Mouse (Mus musculus) thymus, postnatal 0 days (tissue): Measurements from ENCODE around the gene Cep78. TPM values are rescaled to one million over a fixed set of nuclear protein-coding genes. Genes with fewer than 3 reads are reported as not detected.

Source experiments
- DNase-seq: peaks from one replicate; pipeline ENCODE4 v3.0.0-alpha.2; 2015; ENCODE audit warnings: low spot score
- polyA plus RNA-seq: library from polyadenylated mRNA; unstranded; fragments of >200 nt; fragmentation: Nextera tagmentation; extraction: Ambion mirVana; gene quantifications from 2 replicates; pipeline ENCODE4 v1.2.1, GENCODE M21; 2015

Cep78 gene
- polyA plus RNA-seq, 1 experiment from 2014 or later: 15.4 TPM

- DNase-seq: no peak
Observed at GRCm38 (mm10) chr19:15973365-15973764, 11.4 kb downstream of the Cep78 start.

DNA sequence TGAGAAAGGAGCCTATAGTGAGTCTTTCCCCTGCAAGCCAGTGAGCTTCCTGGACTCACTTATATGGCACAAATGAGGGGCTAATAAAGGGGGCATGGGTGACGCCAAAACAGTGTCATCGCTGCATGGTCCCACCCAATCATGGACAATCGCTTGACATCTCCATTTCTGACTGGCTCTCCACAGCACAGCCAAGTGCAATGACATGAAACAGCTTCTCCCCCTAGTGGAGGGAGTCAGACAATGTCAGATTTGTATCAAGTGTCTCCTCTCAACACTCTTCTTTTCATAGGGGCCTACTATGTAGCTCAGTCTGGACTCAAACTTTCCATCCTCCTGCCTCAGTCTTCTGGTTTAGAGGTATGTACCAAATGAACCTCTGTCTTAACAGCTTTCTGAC is 19.7 kb downstream of the Cep78 start:
- DNase-seq: peak; percentile 56

GRCm38 (mm10) chr19:15964533-15964932 is 20.3 kb downstream of the Cep78 start:
- DNase-seq: no peak

- no peak for DNase-seq
Observed at GRCm38 (mm10) chr19:15963011-15963695, 21.6 kb downstream of the Cep78 start.

DNA sequence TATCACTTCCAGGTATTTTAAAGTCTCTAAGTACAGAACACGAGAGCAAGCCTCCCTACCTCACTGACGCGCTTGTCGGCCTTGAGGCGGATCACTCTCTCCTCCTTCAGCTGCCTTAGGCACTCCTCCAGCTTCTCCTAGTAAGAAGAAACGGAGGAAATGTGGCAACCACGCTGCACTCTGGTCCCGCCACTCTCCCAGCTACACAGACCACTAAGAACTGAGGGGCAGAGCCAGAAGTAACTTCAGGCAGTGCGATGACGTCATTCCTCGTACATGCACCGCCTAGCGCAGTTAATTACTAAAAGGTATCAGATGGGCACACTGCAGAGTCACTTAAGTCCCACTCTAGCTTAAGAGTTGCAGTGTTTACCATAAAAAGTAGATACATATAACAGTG is 22.5 kb downstream of the Cep78 start:
- DNase-seq: no peak

GRCm38 (mm10) chr19:15950225-15950624 is 34.6 kb downstream of the Cep78 start:
- DNase-seq: no peak

- DNase-seq: no peak
Observed at GRCm38 (mm10) chr19:15948867-15949266, 35.9 kb downstream of the Cep78 start.

DNA sequence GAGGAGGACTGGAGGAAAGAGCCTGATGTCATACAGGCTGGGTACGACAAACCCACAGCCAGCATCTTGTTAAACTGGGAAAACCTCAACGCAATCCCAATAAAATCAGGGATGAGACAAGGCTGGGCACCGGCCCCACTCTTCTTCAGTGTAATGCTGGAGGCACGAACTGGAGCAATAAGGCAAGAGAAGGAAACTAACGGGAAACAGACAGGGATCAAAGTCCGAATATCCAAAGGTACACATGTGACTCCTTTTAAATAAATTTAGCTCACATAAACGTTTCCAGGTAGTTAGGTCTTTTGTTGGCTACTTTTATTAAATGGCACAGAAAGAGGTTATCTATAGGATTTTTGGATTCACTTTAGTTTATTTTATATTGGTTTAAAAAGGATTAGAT is 36.4 kb downstream of the Cep78 start:
- no peak for DNase-seq

GRCm38 (mm10) chr19:15947237-15947636 is 37.6 kb downstream of the Cep78 start, which contains the start of gene Psat1:
TSS of gene Psat1 (minus strand) at chr19:15947337.
- no peak for DNase-seq

GRCm38 (mm10) chr19:15946663-15947062 is 38.1 kb downstream of the Cep78 start:
- no peak for DNase-seq

- no peak for DNase-seq
Observed at GRCm38 (mm10) chr19:15943117-15943423, 41.7 kb downstream of the Cep78 start.

- DNase-seq: no peak
Observed at GRCm38 (mm10) chr19:15942421-15943116, 42.2 kb downstream of the Cep78 start.

DNA sequence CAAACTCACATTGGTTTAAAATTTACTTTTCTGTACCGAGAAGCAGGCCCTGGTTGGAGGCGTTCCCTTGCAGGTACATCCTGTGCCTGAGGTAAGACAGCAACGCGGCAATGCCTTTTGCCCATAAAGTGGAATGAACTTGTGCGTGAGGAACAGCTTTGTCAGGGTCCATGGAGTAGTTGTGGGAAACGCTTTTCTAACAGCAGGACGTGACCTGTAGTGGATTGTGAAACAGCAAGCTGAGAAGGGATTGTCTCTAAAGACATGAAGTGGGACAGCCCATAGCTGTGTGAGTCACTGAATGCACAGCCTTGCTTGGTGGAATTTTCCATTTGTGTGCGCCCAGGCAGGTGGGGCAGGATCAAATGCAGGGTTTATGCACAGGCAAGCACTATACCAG is 43.4 kb downstream of the Cep78 start:
- DNase-seq: no peak

DNA sequence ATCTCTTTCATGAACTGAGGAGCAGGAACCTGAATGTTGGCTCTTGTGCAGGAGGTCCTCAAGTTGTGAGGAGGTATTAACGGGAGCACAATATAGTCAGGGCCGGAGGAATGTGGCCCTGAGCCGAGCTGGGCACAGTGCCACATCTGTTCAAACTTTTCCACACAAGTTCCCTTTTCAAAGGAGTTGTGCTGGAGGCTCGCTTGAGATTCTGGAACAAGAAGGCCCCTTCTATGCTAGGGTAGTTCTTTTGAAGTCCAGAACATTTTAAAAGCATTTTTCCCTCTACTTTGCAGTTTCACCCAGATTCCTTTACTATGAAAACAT is 59.1 kb downstream of the Cep78 start:
- DNase-seq: no peak

DNA sequence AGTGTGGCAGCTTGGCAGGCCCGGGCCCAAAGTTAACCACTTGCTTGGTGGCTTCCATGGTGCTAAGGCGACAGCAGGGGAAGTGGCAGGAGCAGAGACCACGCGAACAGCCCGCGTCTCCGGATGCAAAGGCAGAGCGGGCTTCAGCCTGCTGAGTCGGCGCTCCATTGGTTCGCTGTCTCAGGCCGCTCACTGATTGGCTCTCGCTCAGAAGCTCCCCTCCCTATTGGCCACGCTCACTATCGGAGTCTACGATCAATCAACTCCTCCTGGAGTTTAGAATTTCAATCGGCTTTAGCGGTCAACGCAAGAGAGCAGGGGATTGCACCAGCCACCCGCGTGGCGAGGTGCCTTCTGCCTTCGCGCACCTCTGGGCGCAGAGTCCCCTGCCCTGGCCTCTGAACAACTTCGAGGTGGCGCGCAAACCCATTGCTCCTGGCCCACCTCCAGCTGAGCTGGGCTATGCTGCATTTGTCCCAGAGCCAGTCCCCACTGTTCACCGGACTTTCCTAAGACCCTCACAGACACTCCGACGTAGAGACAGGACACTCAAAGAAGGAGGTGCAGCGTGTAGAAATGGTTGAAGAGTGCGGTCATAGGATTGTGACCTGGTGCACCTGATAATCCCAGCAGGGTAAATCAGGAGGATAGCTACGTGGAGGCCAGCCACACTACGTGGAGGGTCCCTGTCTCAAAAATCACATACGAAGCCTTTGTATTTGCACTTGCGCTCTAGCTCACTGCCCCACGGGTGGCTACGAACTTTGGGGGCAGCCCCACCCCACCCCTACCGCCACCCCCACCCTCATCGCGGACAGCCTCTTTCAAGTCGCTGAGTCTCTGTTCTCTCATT is 59.7 kb downstream of the Cep78 start:
- DNase-seq: peak; percentile 88

GRCm38 (mm10) chr19:15924181-15924865 is 60.5 kb downstream of the Cep78 start:
- DNase-seq: no peak

GRCm38 (mm10) chr19:15923426-15923825 is 61.4 kb downstream of the Cep78 start:
- DNase-seq: peak; percentile 46

- DNase-seq: no peak
Observed at GRCm38 (mm10) chr19:15919336-15919735, 65.5 kb downstream of the Cep78 start.

- no peak for DNase-seq
Observed at GRCm38 (mm10) chr19:15918111-15918510, 66.7 kb downstream of the Cep78 start.

- DNase-seq: no peak
Observed at GRCm38 (mm10) chr19:15913249-15913997, 71.4 kb downstream of the Cep78 start.

DNA sequence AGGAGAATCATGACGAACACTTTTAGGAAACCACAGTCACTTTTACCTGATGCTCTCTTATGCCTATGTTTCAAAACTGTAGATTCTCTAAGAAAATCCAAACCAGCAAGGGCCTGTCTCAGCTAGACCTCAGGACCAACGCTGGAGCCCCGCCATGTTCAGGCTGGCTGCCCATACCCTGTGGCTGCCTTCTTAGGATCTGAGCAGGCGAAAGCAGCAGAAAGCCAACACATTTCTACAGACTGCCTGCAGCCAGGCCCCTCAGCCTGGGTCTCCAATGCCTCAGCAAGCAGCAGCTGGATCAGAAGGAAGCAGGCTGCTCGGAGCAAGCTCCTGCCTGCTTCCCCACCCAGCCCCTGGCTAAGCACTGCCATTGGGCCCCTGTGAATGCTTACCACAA is 73.3 kb downstream of the Cep78 start:
- DNase-seq: no peak
